27 mouse cellular contexts compared by ENCODE assay signal in the genomic region with DNA sequence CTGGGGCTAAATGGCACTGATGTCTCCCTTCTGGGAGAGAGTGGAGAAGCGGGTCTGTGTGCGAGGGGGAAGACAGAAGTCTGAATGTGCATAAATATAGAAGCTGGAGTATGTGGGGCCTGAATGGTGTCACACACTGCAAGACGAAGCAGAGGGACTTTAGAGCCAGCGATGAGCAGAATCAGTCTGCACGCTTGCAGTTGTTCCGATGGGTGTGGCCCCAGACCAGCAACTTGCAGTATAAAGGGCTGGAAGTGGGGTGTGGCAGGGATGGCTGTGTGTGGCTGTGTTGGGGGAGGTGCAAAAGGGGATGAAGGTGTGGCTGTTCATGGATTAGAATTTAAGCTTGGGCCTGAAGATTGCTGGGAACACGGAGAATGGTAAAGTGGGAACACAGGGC. TPM values are rescaled to one million over a fixed set of nuclear protein-coding genes. Genes with fewer than 3 reads are reported as not detected.
DNase-seq lines count a peak whose midpoint lies in the region; ATAC-seq and TF ChIP-seq lines count a peak whose summit lies in the region.
"Had no signal": no experiment of that assay in that cellular context is flagged by ENCODE, and none has a peak within 500 bp of the region (broad histone marks: within the 10 kb centered on the region; RNA-seq: fewer than 3 reads in every experiment).

No protein-coding gene starts in this region.

- ATAC-seq in intestine, embryonic 15.5 days: peak; percentile 68
- ATAC-seq: activated CD4-positive, CD25-positive, alpha-beta regulatory T cell, adult 4 months; forebrain, embryonic 13.5 days; forebrain, embryonic 16.5 days; hindbrain, postnatal 0 days; inflammation-experienced regulatory T-cells, adult 6 months; Patski had no signal

- H3K9me3 ChIP-seq in E14TG2a.4 (ENCODE audit: low read length): no peaks in the 10 kb centered on the region
- H3K9me3 ChIP-seq in intestine, embryonic 15.5 days: no peaks in the 10 kb centered on the region
- H3K9me3 ChIP-seq: forebrain, embryonic 10.5 days; forebrain, embryonic 13.5 days; heart, embryonic 12.5 days had no signal

- no peak overlapping the region for H3K9ac ChIP-seq in intestine, embryonic 15.5 days
- H3K9ac ChIP-seq: forebrain, embryonic 13.5 days; heart, embryonic 12.5 days; hindbrain, embryonic 14.5 days had no signal

- no peak for TF ChIP-seq POLR2A in myocyte (IDR thresholded peaks at IDR 0.05; ENCODE audit: insufficient read length, low read depth)
- no peak for TF ChIP-seq POLR2A in kidney, adult 2 months (IDR thresholded peaks at IDR 0.05; ENCODE audit: low read depth, low read length)

- H3K4me2 ChIP-seq in intestine, embryonic 15.5 days (replicated peaks): no peak overlapping the region
- no peak overlapping the region for H3K4me2 ChIP-seq in myocyte (ENCODE audit: low read depth)
- H3K4me2 ChIP-seq: forebrain, embryonic 13.5 days; heart, embryonic 12.5 days; hindbrain, embryonic 14.5 days had no signal

- no peak overlapping the region for H3ac ChIP-seq in myocyte (ENCODE audit: control insufficient read depth, insufficient read length)

- peaks cover 4% of the 10 kb centered on the region for H3K79me2 ChIP-seq in myocyte (ENCODE audit: control insufficient read depth, insufficient read depth)

- no peak for TF ChIP-seq CTCF in E14TG2a.4 (conservative IDR thresholded peaks at IDR 0.05; ENCODE audit: low read length)
- TF ChIP-seq CTCF in kidney, adult 2 months (conservative IDR thresholded peaks at IDR 0.05; ENCODE audit: insufficient read depth, insufficient read length, low read depth, low read length): no peak

- H3K4me1 ChIP-seq in E14TG2a.4 (replicated peaks; ENCODE audit: low read depth, low read length): peaks cover 57% of the 10 kb centered on the region
- H3K4me1 ChIP-seq in intestine, embryonic 15.5 days (replicated peaks): peaks cover 5% of the 10 kb centered on the region; the same call in 1 of the 2 replicates
- H3K4me1 ChIP-seq in kidney, adult 2 months (ENCODE audit: control insufficient read depth, insufficient read depth, low read length): no peaks in the 10 kb centered on the region
- H3K4me1 ChIP-seq: forebrain, embryonic 13.5 days had no signal

- H3K27ac ChIP-seq in intestine, embryonic 15.5 days: 0 out of 2 replicates have a peak overlapping the region, but pooled peaks have one; percentile 32
- H3K27ac ChIP-seq in kidney, adult 2 months (ENCODE audit: insufficient read depth, low read depth, low read length): no peak overlapping the region
- H3K27ac ChIP-seq: forebrain, embryonic 10.5 days; forebrain, embryonic 13.5 days; hindbrain, embryonic 14.5 days; hindbrain, postnatal 0 days had no signal

- 80% methylated on average over 7 of the region's 7 CpGs for WGBS in intestine, embryonic 15.5 days
- 96% methylated on average over 7 of the region's 7 CpGs for WGBS in kidney, adult 2 months

- H3K36me3 ChIP-seq in E14TG2a.4 (ENCODE audit: insufficient read depth, low read length) (peaks cover 32% of the 10 kb centered on the region), myocyte (ENCODE audit: control insufficient read depth, insufficient read depth) (peaks cover 61% of the 10 kb centered on the region)
- H3K36me3 ChIP-seq in intestine, embryonic 15.5 days: no peaks in the 10 kb centered on the region
- H3K36me3 ChIP-seq in kidney, adult 2 months (ENCODE audit: control insufficient read depth, insufficient read depth, low read length): no peaks in the 10 kb centered on the region
- H3K36me3 ChIP-seq: G1E had no signal

- H3K27me3 ChIP-seq in E14TG2a.4 (ENCODE audit: insufficient read depth, low read length) (peaks cover 2% of the 10 kb centered on the region; the same call in 1 of the 2 replicates), myocyte (ENCODE audit: control insufficient read depth, insufficient read depth, insufficient read length) (no peaks in the 10 kb centered on the region)
- no peaks in the 10 kb centered on the region for H3K27me3 ChIP-seq in intestine, embryonic 15.5 days (replicated peaks)
- no peaks in the 10 kb centered on the region for H3K27me3 ChIP-seq in kidney, adult 2 months (replicated peaks; ENCODE audit: control insufficient read depth, insufficient read depth, low read length)
- H3K27me3 ChIP-seq: forebrain, embryonic 13.5 days; heart, embryonic 12.5 days; Patski had no signal

- peak; percentile 88 for DNase-seq in ES-CJ7 (ENCODE audit: low read depth, low spot score)
- DNase-seq in kidney, adult 2 months: no peak
- DNase-seq in left cerebral cortex, adult 8-10 months (ENCODE audit: low spot score in 2 of 2): no peak
- no peak for DNase-seq in gastrocnemius, adult 8-10 months (ENCODE audit: low spot score in 2 of 2)
- DNase-seq: adrenal gland, adult 8-10 months; adrenal gland, postnatal 36 days; B cell, adult 2 months; cerebellum, adult 18-20 months; cerebellum, adult 9-10 months; cerebellum, postnatal 14 days; gastrocnemius, postnatal 14 days; heart, adult 18-20 months; heart, postnatal 14 days; kidney, adult 18-20 months had no signal

- H3K4me3 ChIP-seq in E14TG2a.4 (replicated peaks; ENCODE audit: low read length) (peak overlapping the region; percentile 48), myocyte (no peak overlapping the region)
- H3K4me3 ChIP-seq in intestine, embryonic 15.5 days (replicated peaks): no peak overlapping the region
- no peak overlapping the region for H3K4me3 ChIP-seq in kidney, adult 2 months (ENCODE audit: insufficient read depth, low read depth, low read length)
- H3K4me3 ChIP-seq: forebrain, embryonic 10.5 days; forebrain, embryonic 13.5 days; heart, embryonic 12.5 days had no signal

TF ChIP-seq in myocyte, 11 proteins besides CTCF, POLR2A, EP300 and RAD21:
- TF ChIP-seq TCF12 (IDR thresholded peaks at IDR 0.05; ENCODE audit: insufficient read depth, poor library complexity, severe bottlenecking): peak; percentile 40
- TF ChIP-seq REST (IDR thresholded peaks at IDR 0.05; ENCODE audit: insufficient read depth, insufficient read length): no peak
- no peak for TF ChIP-seq TCF3 (IDR thresholded peaks at IDR 0.05; ENCODE audit: insufficient read length, low read depth)
- no peak for TF ChIP-seq SRF (IDR thresholded peaks at IDR 0.05; ENCODE audit: control insufficient read depth, insufficient read length, low read depth)
- TF ChIP-seq MYOG (IDR thresholded peaks at IDR 0.05; ENCODE audit: control insufficient read depth in 1 of 3, insufficient read depth in 1 of 3, insufficient read length in 2 of 3, low read depth in 2 of 3): peak in 1 of 3 experiments; percentile 90
- peak; percentile 81; the same call in 1 of the 2 replicates for TF ChIP-seq CEBPB (IDR thresholded peaks at IDR 0.05; ENCODE audit: insufficient read depth, poor library complexity, severe bottlenecking)
- TF ChIP-seq POLR2AphosphoS2 (IDR thresholded peaks at IDR 0.05; ENCODE audit: insufficient read length, low read depth): no peak
- no peak for TF ChIP-seq E2F4 (IDR thresholded peaks at IDR 0.05; ENCODE audit: insufficient read depth)
- no peak for TF ChIP-seq MAX (IDR thresholded peaks at IDR 0.05; ENCODE audit: low read depth)
- TF ChIP-seq USF1 (IDR thresholded peaks at IDR 0.05; ENCODE audit: low read depth): no peak

RNA-seq across cellular contexts. Expression of gene Slc29a3, which starts 16.0 kb away (rescaled TPM):
- 9.1 and 11.1 TPM in 2 replicates for polyA plus RNA-seq in intestine, embryonic 15.5 days (2015; fragmentation: Nextera tagmentation; extraction: Ambion mirVana)
- polyA plus RNA-seq in myocyte (2012; fragmentation: generic; extraction: Trizol): 4.7 TPM
- polyA plus RNA-seq in kidney, adult 2 months (2012; rRNA removed): 38.6 and 43.5 TPM in 2 replicates
- 10 to 100 TPM; 13.6 to 19.6 (median 16.8) TPM for total RNA-seq in left cerebral cortex, adult 8-10 months (2022)
- total RNA-seq in gastrocnemius, adult 8-10 months (2022): 1 to 10 TPM; 1.0 to 2.2 (median 1.7) TPM
